Mouse (Mus musculus) frontal cortex, adult (tissue): ENCODE measurements around the gene Trim28.
"Not testable (repeated sequence)": the region's sequence is repeated elsewhere in the genome, so short reads cannot be mapped to it uniquely, and the experiment has no call there.

Experiments used
- ATAC-seq: cut with Nextera tagmentation; 2 replicates; pipeline ENCODE4 v1.9.2; 2017; ENCODE audit warnings: mild to moderate bottlenecking, moderate library complexity, mixed read lengths; ENCODE audit not compliant: low TSS enrichment

Gene Trim28

DNA sequence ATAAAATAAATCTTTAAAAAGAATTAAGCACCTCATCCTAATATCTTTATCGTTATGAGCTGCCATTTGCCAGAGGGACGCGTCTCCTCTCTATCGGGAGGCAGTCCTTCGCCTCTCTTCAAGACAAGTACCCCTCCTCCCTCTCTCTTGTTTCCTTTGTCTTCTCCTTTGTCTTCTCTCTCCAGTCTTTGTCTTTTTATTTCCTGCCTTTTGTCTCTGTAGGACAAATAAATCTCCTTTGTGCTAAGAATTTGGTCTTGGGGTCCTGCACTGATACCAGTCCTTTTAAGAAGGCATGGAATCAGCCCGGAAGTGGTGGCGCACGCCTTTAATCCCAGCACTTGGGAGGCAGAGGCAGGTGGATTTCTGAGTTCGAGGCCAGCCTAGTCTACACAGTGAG is 60.6 kb downstream of the Trim28 start:
- ATAC-seq, result no peak

DNA sequence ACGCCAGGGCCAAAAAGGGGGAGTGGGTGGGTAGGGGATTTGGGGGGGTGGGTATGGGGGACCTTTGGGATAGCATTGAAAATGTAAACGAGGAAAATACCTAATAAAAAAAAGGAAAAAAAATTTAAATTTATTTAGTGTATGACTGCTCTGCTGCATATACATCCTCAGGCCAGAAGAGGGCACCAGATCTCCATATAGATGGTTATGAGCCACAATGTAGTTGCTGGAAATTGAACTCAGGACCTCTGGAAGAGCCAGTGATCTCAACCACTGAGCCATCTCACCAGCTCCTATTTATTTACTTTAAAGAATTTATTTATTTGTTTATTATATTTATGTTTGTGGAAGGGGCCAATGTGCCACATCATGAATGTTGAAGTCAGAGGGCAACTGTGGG is 64.5 kb downstream of the Trim28 start:
- ATAC-seq, result not testable (repeated sequence)

DNA sequence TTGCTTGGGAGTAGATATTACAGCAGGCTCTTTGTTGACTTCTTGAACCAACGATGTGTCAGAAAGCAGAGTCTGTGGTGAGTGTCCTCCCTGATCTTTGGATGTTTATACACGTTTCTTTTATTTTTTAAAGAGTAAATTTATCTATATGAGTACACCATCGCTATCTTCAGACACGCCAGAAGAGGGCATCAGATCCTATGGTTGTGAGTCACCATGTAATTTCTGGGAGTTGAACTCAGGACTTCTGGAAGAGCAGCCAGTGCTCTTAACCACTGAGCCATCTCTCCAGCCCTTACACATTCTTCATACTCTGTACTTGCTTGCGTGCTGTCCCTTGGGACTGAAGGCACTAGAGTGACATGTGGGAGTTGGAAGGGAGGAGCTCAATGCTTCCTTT is 73.4 kb downstream of the Trim28 start:
- ATAC-seq, result no peak
